Mouse (Mus musculus) stomach, embryonic 16.5 days (tissue): ENCODE measurements around the gene Tsn. TPM values are rescaled to one million over a fixed set of nuclear protein-coding genes. Genes with fewer than 3 reads are reported as not detected.

Experiments
- polyA plus RNA-seq: library from polyadenylated mRNA; unstranded; fragments of >200 nt; fragmentation: Nextera tagmentation; extraction: Ambion mirVana; gene quantifications from 2 replicates; pipeline ENCODE4 v1.2.1, GENCODE M21; 2015

Gene Tsn
- polyA plus RNA-seq, 1 experiment from 2014 or later = 232 TPM

Other genes with a start within 250 kb of the Tsn start
- 0.06 TPM in 1 of 2 replicates, not detected in the other for gene Gm29106, start 135.2 kb downstream of the Tsn start, polyA plus RNA-seq
- gene Nifk, start 10.1 kb upstream of the Tsn start, polyA plus RNA-seq = 72.1 and 74.6 TPM in 2 replicates
- gene Clasp1, start 77.3 kb upstream of the Tsn start, polyA plus RNA-seq = 34.7 and 39.3 TPM in 2 replicates